Mouse (Mus musculus): ENCODE results near the gene Il1rl1.

GRCm38 (mm10) chr1:40399639-40400038, 29.7 kb upstream of the Il1rl1 start:
- TF ChIP-seq EP300 (IDR thresholded peaks at IDR 0.05; ENCODE audit: low read depth) = no peak
- TF ChIP-seq CTCF (IDR thresholded peaks at IDR 0.05; ENCODE audit: low read depth) = no peak
